Comparison of ENCODE assay signal across 8 mouse cellular contexts in genomic region chr2:172346933-172347611, GRCm38 (mm10). TPM values are rescaled to one million over a fixed set of nuclear protein-coding genes. Genes with fewer than 3 reads are reported as not detected.
DNase-seq lines count a peak whose midpoint lies in the region; ATAC-seq lines count a peak whose summit lies in the region.

No protein-coding gene starts in this region.

- peak overlapping the region; percentile 81 for H3K4me3 ChIP-seq in hindbrain, embryonic 10.5 days
- peak overlapping the region; percentile 66 for H3K4me3 ChIP-seq in midbrain, embryonic 11.5 days (ENCODE audit: low read depth, low read length)

- no peak for ATAC-seq in midbrain, embryonic 11.5 days (ENCODE audit: low FRiP score)

- H3K36me3 ChIP-seq in hindbrain, embryonic 10.5 days, result no peaks in the 10 kb centered on the region; the same call in 1 of the 2 replicates
- H3K36me3 ChIP-seq in midbrain, embryonic 11.5 days (ENCODE audit: control insufficient read depth, insufficient read depth, low read length), result no peaks in the 10 kb centered on the region

- DNase-seq in embryo, embryonic 10 days (ENCODE audit: low spot score), result peak; percentile 28
- DNase-seq in embryo, embryonic 9.5 days (ENCODE audit: extremely low spot score), result no peak
- peak; percentile 11 for DNase-seq in adrenal gland, postnatal 25 days
- DNase-seq in hindbrain, embryonic 10.5 days (ENCODE audit: low spot score), result no peak
- DNase-seq in midbrain, embryonic 11.5 days (ENCODE audit: low spot score, missing footprints), result no peak
- DNase-seq in right cerebral cortex, postnatal 14 days, result no peak
- DNase-seq in thymus, postnatal 0 days (ENCODE audit: low spot score), result no peak
- no peak for DNase-seq in left cerebral cortex, postnatal 4 days

- peak overlapping the region; percentile 98 for H3K4me2 ChIP-seq in midbrain, embryonic 11.5 days

- H3K9ac ChIP-seq in midbrain, embryonic 11.5 days (ENCODE audit: low read length), result no peak overlapping the region

- peaks cover 52% of the 10 kb centered on the region for H3K4me1 ChIP-seq in hindbrain, embryonic 10.5 days (replicated peaks)
- peaks cover 15% of the 10 kb centered on the region; the same call in 1 of the 2 replicates for H3K4me1 ChIP-seq in midbrain, embryonic 11.5 days (ENCODE audit: control insufficient read depth, insufficient read depth, low read length)

- H3K27me3 ChIP-seq in hindbrain, embryonic 10.5 days (ENCODE audit: insufficient read depth, poor library complexity, severe bottlenecking), result peaks cover 3% of the 10 kb centered on the region
- H3K27me3 ChIP-seq in midbrain, embryonic 11.5 days (ENCODE audit: control insufficient read depth, insufficient read depth, low read length), result no peaks in the 10 kb centered on the region

- intact Hi-C loops in left cerebral cortex, postnatal 4 days (cut with DNase I), result no loop called here

- H3K9me3 ChIP-seq in hindbrain, embryonic 10.5 days, result no peaks in the 10 kb centered on the region
- no peaks in the 10 kb centered on the region for H3K9me3 ChIP-seq in midbrain, embryonic 11.5 days (ENCODE audit: control insufficient read depth, low read length)

- peak overlapping the region; percentile 73 for H3K27ac ChIP-seq in hindbrain, embryonic 10.5 days
- H3K27ac ChIP-seq in midbrain, embryonic 11.5 days (ENCODE audit: low read depth, low read length), result no peak overlapping the region

- WGBS in hindbrain, embryonic 10.5 days, result 65% methylated on average over 8 of the region's 8 CpGs
- 79% methylated on average over 8 of the region's 8 CpGs for WGBS in midbrain, embryonic 11.5 days

RNA-seq across cellular contexts. Expression of gene Fam210b, which starts 1.7 kb away (rescaled TPM):
- total RNA-seq in adrenal gland, postnatal 25 days (2021), result 31.9 and 32.8 TPM in 2 replicates
- polyA plus RNA-seq in hindbrain, embryonic 10.5 days (2016; fragmentation: Nextera tagmentation; extraction: Ambion mirVana), result 32.6 and 34.0 TPM in 2 replicates
- 32.2 and 33.0 TPM in 2 replicates for polyA plus RNA-seq in midbrain, embryonic 11.5 days (2014; fragmentation: Nextera tagmentation; extraction: Ambion mirVana)
- 4.9 and 5.1 TPM in 2 replicates for polyA plus RNA-seq in thymus, postnatal 0 days (2015; fragmentation: Nextera tagmentation; extraction: Ambion mirVana)
- 10 to 100 TPM; 20.7 to 22.8 TPM for total RNA-seq in left cerebral cortex, postnatal 4 days (2021)

RNA-seq across cellular contexts. Expression of gene Aurka, which starts 23.3 kb away (rescaled TPM):
- 6.7 and 9.6 TPM in 2 replicates for total RNA-seq in adrenal gland, postnatal 25 days (2021)
- polyA plus RNA-seq in hindbrain, embryonic 10.5 days (2016; fragmentation: Nextera tagmentation; extraction: Ambion mirVana), result 168 and 202 TPM in 2 replicates
- polyA plus RNA-seq in midbrain, embryonic 11.5 days (2014; fragmentation: Nextera tagmentation; extraction: Ambion mirVana), result 163 and 169 TPM in 2 replicates
- 107 and 108 TPM in 2 replicates for polyA plus RNA-seq in thymus, postnatal 0 days (2015; fragmentation: Nextera tagmentation; extraction: Ambion mirVana)
- 1 to 10 TPM; 4.7 to 6.8 TPM for total RNA-seq in left cerebral cortex, postnatal 4 days (2021)

RNA-seq across cellular contexts. Expression of gene Cstf1, which starts 23.4 kb away (rescaled TPM):
- total RNA-seq in adrenal gland, postnatal 25 days (2021), result 34.0 and 36.4 TPM in 2 replicates
- polyA plus RNA-seq in hindbrain, embryonic 10.5 days (2016; fragmentation: Nextera tagmentation; extraction: Ambion mirVana), result 49.7 and 54.8 TPM in 2 replicates
- 48.0 and 50.2 TPM in 2 replicates for polyA plus RNA-seq in midbrain, embryonic 11.5 days (2014; fragmentation: Nextera tagmentation; extraction: Ambion mirVana)
- 48.5 and 55.2 TPM in 2 replicates for polyA plus RNA-seq in thymus, postnatal 0 days (2015; fragmentation: Nextera tagmentation; extraction: Ambion mirVana)
- total RNA-seq in left cerebral cortex, postnatal 4 days (2021), result 10 to 100 TPM; 26.5 to 29.8 TPM

RNA-seq across cellular contexts. Expression of gene Cass4, which starts 46.5 kb away (rescaled TPM):
- not detected in 2 replicates for total RNA-seq in adrenal gland, postnatal 25 days (2021)
- 0.12 and 0.26 TPM in 2 replicates for polyA plus RNA-seq in hindbrain, embryonic 10.5 days (2016; fragmentation: Nextera tagmentation; extraction: Ambion mirVana)
- 0.31 TPM in 1 of 2 replicates, not detected in the other for polyA plus RNA-seq in midbrain, embryonic 11.5 days (2014; fragmentation: Nextera tagmentation; extraction: Ambion mirVana)
- 2.3 and 2.4 TPM in 2 replicates for polyA plus RNA-seq in thymus, postnatal 0 days (2015; fragmentation: Nextera tagmentation; extraction: Ambion mirVana)
- under 1 TPM; 0.16 to 0.24 TPM for total RNA-seq in left cerebral cortex, postnatal 4 days (2021)

Comparison
In these comparisons a context has a peak if more than half of its experiments do, and no peak if none do; other contexts are left out.
1. DNase-seq: peak in embryo, embryonic 10 days (single experiment) and adrenal gland, postnatal 25 days (single experiment); none in embryo, embryonic 9.5 days (single experiment), hindbrain, embryonic 10.5 days (single experiment), midbrain, embryonic 11.5 days (single experiment), right cerebral cortex, postnatal 14 days (single experiment), thymus, postnatal 0 days (single experiment) and left cerebral cortex, postnatal 4 days (single experiment).